Mouse (Mus musculus): ENCODE measurements around the gene Gm9376. TPM values are rescaled to one million over a fixed set of nuclear protein-coding genes. Genes with fewer than 3 reads are reported as not detected.

The Gm9376 gene
- polyA plus RNA-seq, 1 experiment from 2014 or later = not detected

GRCm38 (mm10) chr14:118304560-118304959 lies 37.8 kb downstream of the Gm9376 start:
- H3K4me3 ChIP-seq (replicated peaks; ENCODE audit: low read depth, low read length) = no peak overlapping the region
- H3K27me3 ChIP-seq (ENCODE audit: control insufficient read depth, insufficient read depth, low read length) = no peaks in the 10 kb centered on the region
- ATAC-seq (ENCODE audit: low FRiP score, low TSS enrichment) (no peak), DNase-seq (no peak)
- 64% methylated on average over 9 of the region's 9 CpGs for WGBS
- no peak overlapping the region for H3K4me2 ChIP-seq (ENCODE audit: low read length)
- no peak overlapping the region for H3K27ac ChIP-seq (replicated peaks; ENCODE audit: low read depth, low read length)
- no peaks in the 10 kb centered on the region for H3K4me1 ChIP-seq (ENCODE audit: control insufficient read depth, insufficient read depth, low read length)
- no peaks in the 10 kb centered on the region for H3K36me3 ChIP-seq (ENCODE audit: control insufficient read depth, insufficient read depth, low read length)
- H3K9me3 ChIP-seq (ENCODE audit: control insufficient read depth, low read length) = no peaks in the 10 kb centered on the region
- H3K9ac ChIP-seq (replicated peaks; ENCODE audit: low read length) = no peak overlapping the region

DNA sequence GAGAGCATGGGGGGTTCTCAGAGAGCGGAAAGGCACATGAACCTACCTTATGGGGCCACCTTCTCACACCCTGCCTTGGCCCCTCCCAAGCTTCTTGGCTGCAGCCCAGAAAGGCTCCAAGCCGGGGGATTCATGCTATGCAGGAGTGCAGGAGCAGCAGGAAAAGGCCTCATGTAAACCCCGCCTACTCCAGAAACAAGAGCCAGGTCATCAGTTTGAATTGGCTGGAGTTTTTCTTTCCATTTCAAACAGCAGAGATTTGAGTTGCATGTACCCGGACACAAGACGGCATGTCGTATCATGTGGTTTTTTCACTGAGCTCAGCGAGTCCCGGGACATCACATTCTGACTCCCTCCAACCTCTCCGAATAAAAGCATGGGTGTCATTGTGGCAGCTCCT lies 39.2 kb downstream of the Gm9376 start:
- Histone ChIP-seq H3K4me1 (ENCODE audit: control insufficient read depth, insufficient read depth, low read length) (no peaks in the 10 kb centered on the region), H3K36me3 (ENCODE audit: control insufficient read depth, insufficient read depth, low read length) (no peaks in the 10 kb centered on the region), H3K9ac (replicated peaks; ENCODE audit: low read length) (no peak overlapping the region), H3K9me3 (ENCODE audit: control insufficient read depth, low read length) (no peaks in the 10 kb centered on the region), H3K4me3 (replicated peaks; ENCODE audit: low read depth, low read length) (no peak overlapping the region), H3K27me3 (ENCODE audit: control insufficient read depth, insufficient read depth, low read length) (no peaks in the 10 kb centered on the region), H3K27ac (replicated peaks; ENCODE audit: low read depth, low read length) (no peak overlapping the region), H3K4me2 (ENCODE audit: low read length) (no peak overlapping the region)
- ATAC-seq (ENCODE audit: low FRiP score, low TSS enrichment) (no peak), DNase-seq (no peak)
- 81% methylated on average over 9 of the region's 9 CpGs for WGBS

DNA sequence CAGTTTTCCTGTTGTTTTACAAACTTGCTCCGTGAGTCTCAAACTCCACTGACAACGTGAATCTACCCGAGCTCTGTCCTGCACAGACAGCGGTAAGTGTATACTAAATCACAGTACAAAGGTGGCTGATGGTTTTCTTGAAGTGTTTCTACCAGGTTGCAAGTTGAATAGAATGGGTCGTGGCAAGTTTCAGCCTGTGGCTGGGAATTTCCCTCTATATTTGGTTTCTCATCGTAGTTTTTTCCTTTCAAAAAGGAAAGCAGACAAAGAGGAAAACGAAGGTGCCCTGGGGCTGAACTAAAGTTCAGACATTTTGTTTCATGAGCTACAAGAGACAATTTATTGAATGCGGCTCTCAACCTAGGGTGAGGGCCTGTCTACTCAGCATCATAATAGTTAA lies 40.3 kb downstream of the Gm9376 start:
- Histone ChIP-seq H3K27me3 (ENCODE audit: control insufficient read depth, insufficient read depth, low read length) (no peaks in the 10 kb centered on the region), H3K27ac (replicated peaks; ENCODE audit: low read depth, low read length) (no peak overlapping the region), H3K4me2 (ENCODE audit: low read length) (no peak overlapping the region), H3K9me3 (ENCODE audit: control insufficient read depth, low read length) (no peaks in the 10 kb centered on the region), H3K4me1 (ENCODE audit: control insufficient read depth, insufficient read depth, low read length) (no peaks in the 10 kb centered on the region), H3K9ac (replicated peaks; ENCODE audit: low read length) (no peak overlapping the region), H3K36me3 (ENCODE audit: control insufficient read depth, insufficient read depth, low read length) (no peaks in the 10 kb centered on the region), H3K4me3 (replicated peaks; ENCODE audit: low read depth, low read length) (no peak overlapping the region)
- no peak for DNase-seq
- ATAC-seq (ENCODE audit: low FRiP score, low TSS enrichment) = no peak
- 83% methylated on average over 8 of the region's 8 CpGs for WGBS

- WGBS = 95% methylated on average over 8 of the region's 8 CpGs
- Histone ChIP-seq H3K36me3 (ENCODE audit: control insufficient read depth, insufficient read depth, low read length) (no peaks in the 10 kb centered on the region), H3K4me3 (replicated peaks; ENCODE audit: low read depth, low read length) (no peak overlapping the region), H3K9me3 (ENCODE audit: control insufficient read depth, low read length) (no peaks in the 10 kb centered on the region), H3K4me1 (ENCODE audit: control insufficient read depth, insufficient read depth, low read length) (no peaks in the 10 kb centered on the region), H3K27me3 (ENCODE audit: control insufficient read depth, insufficient read depth, low read length) (no peaks in the 10 kb centered on the region), H3K4me2 (ENCODE audit: low read length) (no peak overlapping the region), H3K9ac (replicated peaks; ENCODE audit: low read length) (no peak overlapping the region), H3K27ac (replicated peaks; ENCODE audit: low read depth, low read length) (no peak overlapping the region)
- DNase-seq (no peak), ATAC-seq (ENCODE audit: low FRiP score, low TSS enrichment) (no peak)
These were observed 44.9 kb downstream of the Gm9376 start for GRCm38 (mm10) chr14:118311703-118312102.

DNA sequence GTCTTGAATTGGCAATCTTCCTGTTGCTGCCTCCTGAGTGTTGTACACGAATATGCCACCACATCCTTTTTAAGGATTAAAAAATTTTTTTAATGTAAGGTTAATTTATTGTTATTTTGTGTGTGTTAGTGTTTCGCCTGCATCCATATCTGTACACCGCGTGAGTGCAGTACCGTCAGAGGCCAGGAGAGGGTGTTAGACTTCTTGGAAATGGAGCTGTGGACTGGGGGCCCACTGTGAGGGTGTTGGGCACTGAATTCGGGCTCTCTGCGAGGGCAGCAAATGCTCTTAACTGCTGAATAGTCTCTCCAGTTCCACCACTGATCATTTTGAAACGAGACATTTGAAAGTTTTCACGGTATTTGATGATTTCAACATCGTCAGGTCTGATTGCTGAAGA lies 45.9 kb downstream of the Gm9376 start:
- H3K4me1 ChIP-seq (ENCODE audit: control insufficient read depth, insufficient read depth, low read length) = no peaks in the 10 kb centered on the region
- no peaks in the 10 kb centered on the region for H3K27me3 ChIP-seq (ENCODE audit: control insufficient read depth, insufficient read depth, low read length)
- no peaks in the 10 kb centered on the region for H3K36me3 ChIP-seq (ENCODE audit: control insufficient read depth, insufficient read depth, low read length)
- no peak overlapping the region for H3K27ac ChIP-seq (replicated peaks; ENCODE audit: low read depth, low read length)
- WGBS = 94% methylated on average over 10 of the region's 10 CpGs
- ATAC-seq (ENCODE audit: low FRiP score, low TSS enrichment) = no peak
- H3K9ac ChIP-seq (replicated peaks; ENCODE audit: low read length) = no peak overlapping the region
- no peak for DNase-seq
- H3K9me3 ChIP-seq (ENCODE audit: control insufficient read depth, low read length) = no peaks in the 10 kb centered on the region
- no peak overlapping the region for H3K4me2 ChIP-seq (ENCODE audit: low read length)
- no peak overlapping the region for H3K4me3 ChIP-seq (replicated peaks; ENCODE audit: low read depth, low read length)

DNA sequence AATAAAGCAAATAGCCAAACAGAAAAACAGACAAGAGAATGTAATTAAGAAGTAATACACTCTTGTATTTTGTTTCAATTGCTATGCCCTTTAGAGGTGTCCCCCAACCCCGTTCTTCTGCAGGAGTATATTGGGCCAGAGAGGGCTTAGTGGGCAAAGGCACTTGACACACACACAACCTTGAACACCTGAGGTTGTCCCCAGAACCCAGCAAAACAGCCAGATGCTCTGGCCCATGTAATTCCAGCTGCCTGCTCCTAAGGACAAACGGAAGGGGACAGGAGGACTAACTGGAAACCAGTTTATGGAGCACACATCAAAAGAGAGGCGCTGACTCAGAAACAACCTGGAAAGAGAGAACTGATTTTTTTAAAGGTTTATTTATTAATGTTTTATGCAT lies 47.2 kb downstream of the Gm9376 start:
- Histone ChIP-seq H3K9me3 (ENCODE audit: control insufficient read depth, low read length) (no peaks in the 10 kb centered on the region), H3K4me2 (ENCODE audit: low read length) (no peak overlapping the region), H3K36me3 (ENCODE audit: control insufficient read depth, insufficient read depth, low read length) (no peaks in the 10 kb centered on the region), H3K4me1 (ENCODE audit: control insufficient read depth, insufficient read depth, low read length) (no peaks in the 10 kb centered on the region), H3K9ac (replicated peaks; ENCODE audit: low read length) (no peak overlapping the region), H3K27ac (replicated peaks; ENCODE audit: low read depth, low read length) (no peak overlapping the region), H3K4me3 (replicated peaks; ENCODE audit: low read depth, low read length) (no peak overlapping the region), H3K27me3 (ENCODE audit: control insufficient read depth, insufficient read depth, low read length) (no peaks in the 10 kb centered on the region)
- DNase-seq (no peak), ATAC-seq (ENCODE audit: low FRiP score, low TSS enrichment) (no peak)
- whole genome bisulfite sequencing = 94% methylated on average over 3 of the region's 3 CpGs

GRCm38 (mm10) chr14:118317260-118317659 lies 50.5 kb downstream of the Gm9376 start:
- Histone ChIP-seq H3K27ac (replicated peaks; ENCODE audit: low read depth, low read length) (no peak overlapping the region), H3K9ac (replicated peaks; ENCODE audit: low read length) (no peak overlapping the region), H3K4me3 (replicated peaks; ENCODE audit: low read depth, low read length) (no peak overlapping the region), H3K9me3 (ENCODE audit: control insufficient read depth, low read length) (no peaks in the 10 kb centered on the region), H3K4me1 (ENCODE audit: control insufficient read depth, insufficient read depth, low read length) (peaks cover 5% of the 10 kb centered on the region; the same call in 1 of the 2 replicates), H3K4me2 (ENCODE audit: low read length) (no peak overlapping the region), H3K27me3 (ENCODE audit: control insufficient read depth, insufficient read depth, low read length) (peaks cover 5% of the 10 kb centered on the region; the same call in 1 of the 2 replicates), H3K36me3 (ENCODE audit: control insufficient read depth, insufficient read depth, low read length) (no peaks in the 10 kb centered on the region)
- ATAC-seq (ENCODE audit: low FRiP score, low TSS enrichment) (no peak), DNase-seq (no peak)
- WGBS = 78% methylated on average over 9 of the region's 9 CpGs

Small RNAs within 50 kb of the gene (microRNA-seq; reads per million reads assigned to microRNA genes)
- not detected for gene Mir6241

Other genes with a start within 250 kb of the Gm9376 start
- 0.62 and 0.84 TPM in 2 replicates for gene Dct, start 214.7 kb upstream of the Gm9376 start, polyA plus RNA-seq (2014; fragmentation: Nextera tagmentation; extraction: Ambion mirVana)
- 17.9 and 21.8 TPM in 2 replicates for gene Tgds, start 134.2 kb upstream of the Gm9376 start, polyA plus RNA-seq (2014; fragmentation: Nextera tagmentation; extraction: Ambion mirVana)
- gene Gpr180, start 129.8 kb upstream of the Gm9376 start, polyA plus RNA-seq (2014; fragmentation: Nextera tagmentation; extraction: Ambion mirVana) = 33.4 and 38.8 TPM in 2 replicates
- gene Sox21, start 29.9 kb upstream of the Gm9376 start, polyA plus RNA-seq (2014; fragmentation: Nextera tagmentation; extraction: Ambion mirVana) = 18.4 and 22.2 TPM in 2 replicates

All from midbrain, embryonic 14.5 days (tissue).